Mouse (Mus musculus) heart, adult 2 months (tissue): ENCODE measurements around the gene Slc12a1. TPM values are rescaled to one million over a fixed set of nuclear protein-coding genes. Genes with fewer than 3 reads are reported as not detected.
"Not testable (repeated sequence)": the region's sequence is repeated elsewhere in the genome, so short reads cannot be mapped to it uniquely, and the experiment has no call there.

ENCODE experiments used
- DNase-seq, 2 experiments: peaks; one replicate each; pipeline ENCODE4 v3.0.0; 2021
- H3K27ac ChIP-seq: fragments of 200-600 bp; 2 replicates; pipeline ENCODE4 v1.8.1; 2022
- H3K27me3 ChIP-seq: fragments of 200-500 bp; 2 replicates; pipeline ENCODE4 v1.6.1; 2012; ENCODE audit warnings: mild to moderate bottlenecking, low read length, inconsistent platforms, mixed read lengths; ENCODE audit not compliant: control insufficient read depth, insufficient read depth
- H3K36me3 ChIP-seq: fragments of 200-500 bp; 2 replicates; pipeline ENCODE4 v1.6.1; 2012; ENCODE audit warnings: low read length, inconsistent platforms; ENCODE audit not compliant: control insufficient read depth, insufficient read depth
- H3K4me1 ChIP-seq: fragments of 200-500 bp; 2 replicates; pipeline ENCODE4 v1.6.1; 2011; ENCODE audit warnings: low read length; ENCODE audit not compliant: control insufficient read depth, insufficient read depth
- H3K4me3 ChIP-seq: fragments of 200-600 bp; 2 replicates; pipeline ENCODE4 v1.8.1; 2022
- H3K79me2 ChIP-seq: fragments of 200-500 bp; replicated peaks from 2 replicates; pipeline ENCODE4 v1.6.1; 2012; ENCODE audit warnings: mild to moderate bottlenecking, inconsistent platforms, low read length, moderate library complexity, mixed read lengths; ENCODE audit not compliant: control insufficient read depth, insufficient read depth
- H3K9ac ChIP-seq: fragments of 200-500 bp; 2 replicates; pipeline ENCODE4 v1.6.1; 2012; ENCODE audit warnings: low read depth, mild to moderate bottlenecking, control low read depth, inconsistent platforms, low read length, mixed read lengths
- CTCF ChIP-seq: fragments of 200-600 bp; IDR thresholded peaks from 2 replicates; pipeline ENCODE4 v1.8.1; 2022; ENCODE audit warnings: antibody characterized with exemption, mild to moderate bottlenecking, moderate library complexity
- EP300 ChIP-seq: fragments of 200-500 bp; IDR thresholded peaks from 2 replicates; pipeline ENCODE4 v1.6.1; 2011; ENCODE audit warnings: low read depth, low read length, control low read depth; ENCODE audit not compliant: insufficient read depth
- POLR2A ChIP-seq: fragments of 200-500 bp; IDR thresholded peaks from 2 replicates; pipeline ENCODE4 v1.6.1; 2011; ENCODE audit warnings: mild to moderate bottlenecking, low read depth, low read length, control low read depth; ENCODE audit not compliant: insufficient read depth
- WGBS: fragments of 180-500 bp; shearing (Covaris S2); methylation state at CpG from one replicate; pipeline ENCODE4 v1.1.7; 2018; 5-methylcytosine and 5-hydroxymethylcytosine counted together
- intact Hi-C: fragments of 180-260 bp; cut with DNase I; formaldehyde crosslinking; loops from one replicate; pipeline ENCODE4 v1.15.1; 2025
- long read RNA-seq: library from polyadenylated mRNA; stranded (forward); transcript quantifications from one replicate; pipeline ENCODE4 v2.0.0, GENCODE M21; 2021
- polyA plus RNA-seq: library from polyadenylated mRNA; depleted of rRNA; stranded (reverse); fragments of >200 nt; gene quantifications from 2 replicates; pipeline ENCODE4 v1.2.3, GENCODE M21; 2012; rRNA removed
- total RNA-seq, 2 experiments: library from RNA; stranded (reverse); gene quantifications; 2 replicates each; pipeline ENCODE4 v1.2.3; 2021

Gene Slc12a1
- total RNA-seq (not detected), polyA plus RNA-seq (not detected in 2 replicates)
- long read RNA-seq: 0 reads

DNA sequence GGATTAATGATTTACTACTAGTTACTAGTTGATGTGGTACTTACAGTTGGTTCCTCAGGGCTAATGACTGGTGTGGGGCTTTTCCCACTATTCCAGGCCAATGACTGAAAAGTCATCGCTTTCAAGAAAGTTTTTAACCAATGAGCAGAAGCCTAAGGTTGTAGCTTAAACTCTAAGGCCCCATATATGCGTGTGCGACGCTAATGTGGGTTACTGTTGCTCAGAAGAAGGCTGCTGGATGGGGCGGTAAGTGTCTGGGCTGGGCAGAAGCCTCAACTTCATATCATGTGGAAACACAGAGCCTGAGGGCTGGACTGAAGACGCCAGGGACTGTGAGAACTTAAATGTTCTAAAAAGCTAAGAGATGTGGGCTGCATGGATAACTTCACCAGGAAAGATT is at the start of gene Slc12a1:
TSS of gene Slc12a1 (plus strand) at position 118 of the 400 bp plus-strand sequence.
- TF ChIP-seq CTCF: no peak
- no peak for TF ChIP-seq EP300
- no peak for TF ChIP-seq POLR2A
- Histone ChIP-seq H3K27ac (no peak within 1 kb of the TSS), H3K27me3 (no peaks in the 10 kb centered on the region), H3K9ac (no peak within 1 kb of the TSS), H3K79me2 (no peaks in the 10 kb centered on the region), H3K4me3 (no peak within 1 kb of the TSS), H3K36me3 (no peaks in the 10 kb centered on the region), H3K4me1 (no peaks in the 10 kb centered on the region)
- intact Hi-C loops: no loop called here
- no peak for DNase-seq
- WGBS: 88% methylated on average over 6 of the region's 6 CpGs

DNA sequence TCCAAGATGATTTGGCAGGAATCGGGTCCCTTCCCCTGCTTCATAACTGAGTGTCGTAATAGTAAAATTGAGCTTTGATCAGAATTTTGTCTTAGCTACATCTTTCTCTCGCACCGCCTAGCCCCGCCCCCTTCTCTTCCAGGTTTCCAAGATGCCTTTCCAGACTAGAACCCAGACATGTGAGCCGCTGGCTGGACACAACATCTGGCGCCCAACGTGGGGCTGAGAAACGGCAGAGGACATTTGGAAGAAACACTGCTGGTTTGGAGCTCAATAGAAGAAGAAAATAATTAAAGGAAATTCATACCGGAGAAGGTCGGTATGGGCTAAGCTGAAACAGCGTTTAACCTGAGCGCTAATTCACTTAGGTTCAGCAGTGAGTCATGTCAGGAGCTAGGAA is 47.8 kb upstream of the Slc12a1 start:
- H3K27me3 ChIP-seq, intact Hi-C loops: not testable (repeated sequence)
- WGBS: 98% methylated on average over 13 of the region's 13 CpGs

DNA sequence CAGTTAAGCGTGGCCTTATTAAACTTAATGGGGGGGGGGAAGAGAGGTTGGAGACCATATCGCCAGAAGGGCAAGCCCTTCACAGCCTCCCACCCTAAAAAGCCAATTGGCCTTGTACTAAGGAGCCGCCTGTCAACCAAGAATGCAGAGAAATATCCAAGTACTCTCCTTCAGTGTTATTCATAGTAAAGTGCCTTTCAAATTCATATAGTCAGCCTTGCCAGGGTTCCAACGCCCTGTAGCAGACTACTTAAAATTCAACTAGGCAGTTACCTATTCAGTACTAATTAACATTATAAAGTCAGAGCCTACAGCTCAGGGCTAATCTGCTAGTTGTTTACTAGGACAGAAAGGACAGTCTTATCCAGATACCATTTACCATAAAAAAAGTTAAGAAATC is 45.8 kb upstream of the Slc12a1 start:
- not testable (repeated sequence) for H3K4me1 ChIP-seq, H3K36me3 ChIP-seq

More for the DNA sequence above, 47.8 kb upstream of the Slc12a1 start:
- H3K4me3 ChIP-seq, H3K27ac ChIP-seq, H3K4me1 ChIP-seq, H3K36me3 ChIP-seq, H3K9ac ChIP-seq, DNase-seq, H3K79me2 ChIP-seq: not testable (repeated sequence)

DNA sequence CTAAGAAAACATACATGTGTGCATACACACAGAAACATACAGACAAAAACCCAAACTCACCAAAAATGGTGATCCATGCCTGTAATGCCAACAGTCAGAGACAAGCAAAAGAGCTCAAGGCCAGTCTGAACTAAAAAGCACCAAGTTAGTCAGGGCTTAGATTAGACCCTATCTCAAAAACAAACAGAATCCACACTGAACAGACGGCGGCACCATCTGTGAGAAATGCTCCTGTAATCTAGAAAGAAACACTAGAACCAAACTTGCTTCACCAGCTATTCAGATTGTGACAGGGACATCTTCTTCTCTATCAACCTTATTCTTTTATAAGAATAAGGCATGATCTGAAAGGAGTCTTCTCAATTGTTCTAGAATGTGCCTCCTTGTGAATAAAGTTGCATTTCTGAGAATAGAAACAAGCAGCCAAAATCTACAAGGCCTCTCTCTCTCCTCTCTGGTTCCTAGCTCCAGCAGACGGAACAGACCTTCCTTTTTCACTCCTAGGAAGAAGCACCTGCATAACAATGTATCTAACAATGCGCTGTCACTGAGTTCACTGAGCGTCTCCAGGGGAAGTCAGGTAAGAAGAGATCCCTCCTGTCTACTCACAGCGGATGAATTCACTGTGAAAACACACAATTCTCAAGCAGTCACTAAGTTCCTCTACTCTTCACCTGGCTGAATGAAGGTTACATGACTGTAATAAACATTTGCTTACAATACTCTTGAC is 32.8 kb upstream of the Slc12a1 start:
- WGBS: 69% methylated on average over 6 of the region's 6 CpGs
- intact Hi-C loops: loop anchor here (10.0 kb wide), 1 partner anchor 515 kb away; no protein-coding TSS in a partner anchor

More for the DNA sequence above, 45.8 kb upstream of the Slc12a1 start:
- H3K27ac ChIP-seq, H3K9ac ChIP-seq, DNase-seq, H3K79me2 ChIP-seq, intact Hi-C loops, H3K4me3 ChIP-seq, H3K27me3 ChIP-seq: not testable (repeated sequence)
- WGBS: 94% methylated on average over 4 of the region's 4 CpGs

DNA sequence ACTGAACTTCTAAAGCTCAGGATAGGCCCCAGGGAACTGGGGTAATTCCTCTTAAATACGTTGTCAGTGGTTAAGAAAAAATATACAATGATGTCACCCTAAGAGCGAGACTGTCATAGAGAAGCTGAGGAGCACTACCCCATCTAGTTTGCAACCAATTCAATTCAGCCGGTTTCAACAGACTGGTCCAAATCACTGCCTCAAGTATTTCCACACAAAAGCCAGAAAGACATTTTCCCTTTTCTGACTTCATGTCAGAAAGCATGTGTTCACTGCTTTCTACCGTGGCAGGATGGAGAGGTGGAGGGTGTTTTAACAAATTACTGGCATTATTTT is 30.0 kb upstream of the Slc12a1 start:
- TF ChIP-seq EP300 (no peak), POLR2A (no peak)
- intact Hi-C loops: loop anchor here (10.0 kb wide), 1 partner anchor 517 kb away; no protein-coding TSS in a partner anchor
- Histone ChIP-seq H3K27me3 (no peaks in the 10 kb centered on the region), H3K4me3 (peak overlapping the region; percentile 70), H3K36me3 (peaks cover 3% of the 10 kb centered on the region; the same call in 1 of the 2 replicates), H3K4me1 (peaks cover 2% of the 10 kb centered on the region), H3K27ac (no peak overlapping the region; the same call in 1 of the 2 replicates), H3K9ac (peak overlapping the region; percentile 43; the same call in 1 of the 2 replicates), H3K79me2 (peaks cover 4% of the 10 kb centered on the region; the same call in 1 of the 2 replicates)
- 32% methylated on average over 4 of the region's 4 CpGs for WGBS
- DNase-seq: no peak

More for the DNA sequence above, 32.8 kb upstream of the Slc12a1 start:
- DNase-seq: no peak
- TF ChIP-seq POLR2A: no peak
- TF ChIP-seq EP300: no peak
- H3K4me1 ChIP-seq: peaks cover 2% of the 10 kb centered on the region
- H3K27me3 ChIP-seq: no peaks in the 10 kb centered on the region
- H3K79me2 ChIP-seq: peaks cover 6% of the 10 kb centered on the region; the same call in 1 of the 2 replicates
- H3K27ac ChIP-seq: no peak overlapping the region
- H3K9ac ChIP-seq: no peak overlapping the region
- no peak overlapping the region for H3K4me3 ChIP-seq
- peaks cover 3% of the 10 kb centered on the region; the same call in 1 of the 2 replicates for H3K36me3 ChIP-seq

DNA sequence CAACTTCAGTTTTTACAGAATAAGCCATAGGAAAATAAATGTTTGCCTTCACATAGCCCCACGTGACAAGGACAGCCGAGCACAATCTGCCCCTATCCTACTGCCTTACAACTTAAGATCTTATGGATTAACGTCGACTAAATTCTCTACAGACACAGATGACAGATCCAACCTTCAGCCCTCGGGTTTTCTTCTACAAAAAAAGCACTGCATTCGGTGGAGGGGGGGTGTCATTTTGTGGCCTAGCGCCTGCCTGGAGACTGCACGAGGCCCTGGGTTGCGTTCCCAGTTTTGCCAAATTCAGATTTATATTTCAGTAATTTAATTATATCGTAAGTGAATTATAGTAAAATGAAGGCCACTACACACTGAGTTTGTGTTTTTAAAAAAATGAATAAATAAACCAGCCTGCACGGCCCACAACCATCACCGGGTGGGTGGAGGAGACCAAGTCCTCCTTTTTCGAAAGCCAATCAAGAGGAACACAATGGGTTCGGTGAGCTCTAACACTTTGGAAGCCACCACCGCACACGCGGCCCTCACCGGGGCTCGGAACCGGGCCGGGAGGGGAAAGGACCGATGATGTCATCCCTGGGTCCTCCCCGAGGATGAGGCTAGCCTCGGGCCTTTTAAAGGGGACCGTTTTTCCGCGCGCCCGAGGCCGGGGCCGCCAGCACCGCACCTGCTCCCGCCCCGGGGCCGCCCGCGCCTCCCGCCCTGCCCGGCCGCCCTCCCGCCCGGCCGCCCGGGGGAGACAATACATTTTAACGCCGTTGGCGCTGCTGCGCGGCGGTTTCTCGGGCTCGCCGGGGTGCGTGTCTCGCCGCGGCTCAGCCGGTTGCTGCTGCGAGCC is 29.5 kb upstream of the Slc12a1 start:
- Histone ChIP-seq H3K79me2 (peaks cover 4% of the 10 kb centered on the region; the same call in 1 of the 2 replicates), H3K27me3 (no peaks in the 10 kb centered on the region), H3K4me1 (peaks cover 2% of the 10 kb centered on the region), H3K36me3 (peaks cover 3% of the 10 kb centered on the region; the same call in 1 of the 2 replicates), H3K27ac (peak overlapping the region; percentile 45), H3K4me3 (peak overlapping the region; percentile 70), H3K9ac (peak overlapping the region; percentile 61)
- WGBS: 3% methylated on average over 57 of the region's 59 CpGs
- TF ChIP-seq CTCF (no peak), POLR2A (no peak), EP300 (no peak)
- intact Hi-C loops: loop anchor here (10.0 kb wide), 1 partner anchor 518 kb away; no protein-coding TSS in a partner anchor
- DNase-seq: peak; percentile 70 to 74
